Mouse (Mus musculus) liver, embryonic 11.5 days (tissue): ENCODE results near the gene Ikbke. TPM values are rescaled to one million over a fixed set of nuclear protein-coding genes. Genes with fewer than 3 reads are reported as not detected.

Experiments used
- ATAC-seq: fragments of 200-750 bp; cut with Nextera tagmentation; replicated peaks from 2 replicates; pipeline ENCODE4 v1.8.0; 2017; ENCODE audit warnings: moderate number of reproducible peaks, mild to moderate bottlenecking, moderate TSS enrichment, moderate library complexity; ENCODE audit not compliant: low FRiP score
- DNase-seq: peaks from one replicate; pipeline ENCODE4 v3.0.0-alpha.2; 2017; ENCODE audit warnings: low spot score
- H3K27ac ChIP-seq: fragments of 300-500 bp; sonication (generic); 2 replicates; pipeline ENCODE4 v1.5.1; 2014; ENCODE audit warnings: mild to moderate bottlenecking, low read depth, low read length, control low read depth
- H3K27me3 ChIP-seq: fragments of 300-500 bp; sonication (generic); replicated peaks from 2 replicates; pipeline ENCODE4 v1.6.1; 2014; ENCODE audit warnings: low read length, mixed read lengths; ENCODE audit not compliant: control insufficient read depth, insufficient read depth
- H3K36me3 ChIP-seq: fragments of 300-500 bp; sonication (generic); 2 replicates; pipeline ENCODE4 v1.6.1; 2014; ENCODE audit warnings: mild to moderate bottlenecking, low read length, moderate library complexity, mixed read lengths; ENCODE audit not compliant: control insufficient read depth, insufficient read depth
- H3K4me1 ChIP-seq: fragments of 300-500 bp; sonication (generic); replicated peaks from 2 replicates; pipeline ENCODE4 v1.6.1; 2014; ENCODE audit warnings: low read length, mixed read lengths; ENCODE audit not compliant: control insufficient read depth, insufficient read depth
- H3K4me2 ChIP-seq: fragments of 300-500 bp; sonication (generic); 2 replicates; pipeline ENCODE4 v1.6.1; 2014; ENCODE audit warnings: mild to moderate bottlenecking, control low read depth, moderate library complexity
- H3K4me3 ChIP-seq: fragments of 300-500 bp; sonication (generic); 2 replicates; pipeline ENCODE4 v1.5.1; 2014; ENCODE audit warnings: low read depth, low read length, control low read depth
- H3K9ac ChIP-seq: fragments of 300-500 bp; sonication (generic); 2 replicates; pipeline ENCODE4 v1.6.1; 2014; ENCODE audit warnings: low read depth, low read length, control low read depth
- H3K9me3 ChIP-seq: fragments of 300-500 bp; sonication (generic); 2 replicates; pipeline ENCODE4 v1.6.1; 2016; ENCODE audit warnings: low read length, inconsistent platforms, mixed read lengths; ENCODE audit not compliant: control insufficient read depth
- WGBS: fragments of 180-500 bp; shearing (Covaris S2); extraction: QIAGEN DNeasy Blood & Tissue Kit; methylation state at CpG from one replicate; pipeline ENCODE4 v1.1.7; 2014; 5-methylcytosine and 5-hydroxymethylcytosine counted together
- polyA plus RNA-seq: library from polyadenylated mRNA; unstranded; fragments of >200 nt; fragmentation: Nextera tagmentation; extraction: Ambion mirVana; gene quantifications from 2 replicates; pipeline ENCODE4 v1.2.1, GENCODE M21; 2014

Ikbke gene
- polyA plus RNA-seq, 1 experiment from 2014 or later = 3.9 TPM

DNA sequence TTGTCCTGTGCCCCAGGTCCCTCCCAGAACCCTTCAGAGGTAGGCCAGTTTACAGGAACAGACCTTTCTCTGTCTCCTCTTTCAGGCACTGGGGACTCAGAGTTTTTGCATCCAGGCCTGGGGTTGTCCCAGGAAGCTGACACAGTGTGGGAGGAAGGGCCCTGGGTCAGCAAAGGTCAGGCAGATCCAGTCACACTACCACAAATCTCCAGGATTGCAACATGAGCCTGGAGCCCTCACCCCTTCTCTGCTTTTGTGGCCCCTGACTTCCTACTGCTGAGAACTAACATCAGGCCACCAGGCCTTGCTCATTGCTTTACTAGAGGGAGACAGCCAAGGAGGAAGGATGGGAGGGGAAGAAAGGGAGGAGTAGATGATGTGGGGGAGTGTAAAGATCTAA lies 2.6 kb downstream of the Ikbke start:
- ATAC-seq (0 out of 2 replicates have a peak, but pooled peaks have one; percentile 37), DNase-seq (no peak)
- peak overlapping the region; percentile 13; the same call in 1 of the 2 replicates for H3K27ac ChIP-seq
- H3K4me2 ChIP-seq = peak overlapping the region; percentile 39
- H3K4me3 ChIP-seq = no peak overlapping the region
- H3K9me3 ChIP-seq = no peaks in the 10 kb centered on the region
- no peak overlapping the region for H3K9ac ChIP-seq
- peaks cover 7% of the 10 kb centered on the region; the same call in 1 of the 2 replicates for H3K4me1 ChIP-seq
- no peaks in the 10 kb centered on the region for H3K27me3 ChIP-seq
- no peaks in the 10 kb centered on the region for H3K36me3 ChIP-seq

DNA sequence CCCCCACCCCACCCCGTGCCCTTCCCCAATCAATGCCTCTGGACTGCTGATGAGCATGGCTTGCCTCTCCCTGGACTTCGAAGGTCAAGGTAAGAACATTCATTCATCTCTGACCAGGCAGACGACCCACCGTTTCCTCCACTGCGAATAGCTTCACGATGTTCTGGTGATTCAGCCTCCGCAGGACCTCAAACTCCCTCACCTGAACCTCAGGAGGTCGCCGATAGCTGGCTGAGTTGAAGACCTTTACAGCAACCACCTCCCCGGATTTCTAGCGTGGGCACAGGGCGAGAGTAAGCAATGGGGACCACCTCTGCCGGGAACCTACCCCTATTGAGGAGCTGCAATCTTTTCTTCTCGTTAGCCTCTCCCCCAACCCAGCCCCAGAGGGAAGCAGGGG lies 3.8 kb downstream of the Ikbke start:
- Histone ChIP-seq H3K4me3 (0 out of 2 replicates have a peak overlapping the region, but pooled peaks have one; percentile 10), H3K9ac (peak overlapping the region; percentile 1; the same call in 1 of the 2 replicates), H3K27me3 (no peaks in the 10 kb centered on the region), H3K4me1 (peaks cover 7% of the 10 kb centered on the region; the same call in 1 of the 2 replicates), H3K4me2 (peak overlapping the region; percentile 44), H3K36me3 (no peaks in the 10 kb centered on the region), H3K27ac (no peak overlapping the region), H3K9me3 (no peaks in the 10 kb centered on the region)
- no peak for ATAC-seq
- no peak for DNase-seq
- WGBS = 56% methylated on average over 14 of the region's 14 CpGs

DNA sequence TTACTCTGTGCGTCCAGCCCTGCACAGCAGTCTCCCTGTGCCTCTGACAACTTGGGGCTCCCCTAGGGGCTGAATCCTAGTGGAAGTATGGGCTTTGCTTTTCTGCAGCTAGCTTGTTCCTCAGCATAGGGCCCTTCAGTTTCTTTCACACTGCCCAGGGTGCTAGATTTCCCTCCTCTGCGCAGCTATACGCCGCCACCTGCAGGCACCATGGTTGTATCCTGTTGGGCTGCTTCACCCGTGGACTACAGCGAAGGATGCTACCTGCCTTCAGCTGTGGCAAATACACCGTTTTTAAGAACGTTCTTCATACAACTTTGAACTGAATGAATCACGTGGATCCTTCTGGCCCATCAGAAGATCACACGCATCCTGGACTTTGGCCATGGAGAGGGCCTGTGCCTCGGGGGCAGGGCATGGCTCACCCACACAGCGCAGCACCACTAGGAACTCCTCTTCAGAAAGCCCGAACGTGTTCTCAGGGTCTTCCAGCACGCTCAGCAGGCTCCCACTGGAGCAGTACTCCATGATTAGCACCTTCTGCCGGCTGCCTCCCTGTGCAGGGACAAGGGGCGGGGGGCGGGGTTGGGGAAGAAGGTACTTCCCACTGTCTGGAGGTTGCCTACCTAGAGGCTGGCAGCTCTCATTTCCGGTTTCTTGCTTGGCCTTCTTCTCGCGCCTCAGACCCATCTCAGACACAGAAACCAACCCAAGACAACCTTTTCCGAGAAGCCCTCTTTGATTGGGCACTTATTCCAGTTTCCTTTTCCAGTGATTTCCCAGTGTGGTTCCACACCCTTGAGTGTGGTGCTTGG lies 4.5 kb downstream of the Ikbke start:
- WGBS = 29% methylated on average over 22 of the region's 22 CpGs
- H3K36me3 ChIP-seq = no peaks in the 10 kb centered on the region
- no peaks in the 10 kb centered on the region for H3K9me3 ChIP-seq
- no peak overlapping the region for H3K9ac ChIP-seq
- H3K27me3 ChIP-seq = no peaks in the 10 kb centered on the region
- peak overlapping the region; percentile 48; the same call in 1 of the 2 replicates for H3K27ac ChIP-seq
- H3K4me2 ChIP-seq = peak overlapping the region; percentile 44
- ATAC-seq = peak; percentile 53
- no peak for DNase-seq
- no peak overlapping the region for H3K4me3 ChIP-seq
- peaks cover 7% of the 10 kb centered on the region; the same call in 1 of the 2 replicates for H3K4me1 ChIP-seq

DNA sequence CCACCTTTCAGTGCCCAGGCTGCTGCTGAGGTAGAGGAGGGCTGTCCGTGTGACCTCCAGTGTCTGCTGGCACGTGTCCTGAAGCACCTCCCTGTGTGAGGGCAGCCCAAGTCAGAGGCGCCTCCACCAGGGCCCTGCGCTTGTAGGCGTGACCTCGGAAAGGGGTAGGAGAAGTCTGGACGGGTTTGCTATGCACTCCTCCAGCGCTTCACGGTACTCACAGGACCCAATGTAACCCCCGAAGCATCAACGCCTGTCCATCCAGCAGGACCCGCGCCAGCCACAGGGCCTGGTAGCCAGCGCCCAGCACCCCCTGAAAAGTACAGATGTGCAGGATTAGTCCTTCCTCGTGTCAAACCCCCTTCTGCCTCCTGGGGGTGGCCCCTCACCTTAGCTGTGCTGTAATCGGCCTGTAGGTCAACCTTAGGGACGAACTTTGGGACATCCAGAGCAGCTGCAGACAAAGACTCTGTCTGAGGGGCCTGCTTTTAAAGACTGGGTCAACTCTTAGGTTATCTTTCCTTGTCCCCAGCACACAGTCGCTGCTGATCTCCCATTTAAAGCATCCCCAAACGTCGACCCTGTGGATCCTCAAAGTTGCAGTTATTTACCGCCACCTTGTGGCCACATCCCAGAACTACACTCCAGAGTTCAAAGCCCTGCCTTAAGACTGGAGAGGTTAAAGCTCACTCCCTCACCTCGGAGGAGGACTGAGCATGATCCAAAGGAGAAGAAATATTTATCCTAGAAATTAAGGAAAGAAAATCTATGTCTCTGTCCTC lies 9.4 kb downstream of the Ikbke start:
- H3K9ac ChIP-seq = no peak overlapping the region
- H3K9me3 ChIP-seq = no peaks in the 10 kb centered on the region
- DNase-seq (peak; percentile 53), ATAC-seq (0 out of 2 replicates have a peak, but pooled peaks have one; percentile 10)
- H3K4me3 ChIP-seq = no peak overlapping the region
- 33% methylated on average over 22 of the region's 22 CpGs for WGBS
- H3K4me1 ChIP-seq = no peaks in the 10 kb centered on the region
- H3K36me3 ChIP-seq = no peaks in the 10 kb centered on the region
- H3K27me3 ChIP-seq = peaks cover 5% of the 10 kb centered on the region; the same call in 1 of the 2 replicates
- H3K4me2 ChIP-seq = no peak overlapping the region
- H3K27ac ChIP-seq = no peak overlapping the region

DNA sequence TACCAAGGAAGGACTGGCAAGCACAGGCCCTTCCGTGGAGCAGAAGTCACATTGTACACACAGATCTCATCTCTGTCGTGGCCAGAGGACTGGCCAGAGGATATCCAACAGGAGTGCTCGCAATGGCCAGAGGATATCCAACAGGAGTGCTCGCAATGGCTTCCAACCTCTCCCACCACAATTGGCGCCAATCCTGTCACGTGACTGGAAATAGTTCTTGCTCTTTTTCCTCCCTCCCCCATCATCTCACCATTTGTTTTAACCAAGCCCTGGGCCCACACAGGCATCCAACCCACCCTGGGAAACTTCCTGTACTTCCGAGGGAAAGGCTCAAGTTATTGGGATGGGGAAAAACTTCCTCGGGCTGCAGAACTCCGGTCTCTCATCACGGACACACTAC lies 10.6 kb downstream of the Ikbke start:
- Histone ChIP-seq H3K4me1 (no peaks in the 10 kb centered on the region), H3K9me3 (no peaks in the 10 kb centered on the region), H3K4me2 (no peak overlapping the region), H3K4me3 (no peak overlapping the region), H3K27ac (no peak overlapping the region), H3K36me3 (no peaks in the 10 kb centered on the region), H3K27me3 (peaks cover 5% of the 10 kb centered on the region; the same call in 1 of the 2 replicates), H3K9ac (no peak overlapping the region)
- ATAC-seq (no peak), DNase-seq (no peak)
- 79% methylated on average over 10 of the region's 10 CpGs for WGBS

DNA sequence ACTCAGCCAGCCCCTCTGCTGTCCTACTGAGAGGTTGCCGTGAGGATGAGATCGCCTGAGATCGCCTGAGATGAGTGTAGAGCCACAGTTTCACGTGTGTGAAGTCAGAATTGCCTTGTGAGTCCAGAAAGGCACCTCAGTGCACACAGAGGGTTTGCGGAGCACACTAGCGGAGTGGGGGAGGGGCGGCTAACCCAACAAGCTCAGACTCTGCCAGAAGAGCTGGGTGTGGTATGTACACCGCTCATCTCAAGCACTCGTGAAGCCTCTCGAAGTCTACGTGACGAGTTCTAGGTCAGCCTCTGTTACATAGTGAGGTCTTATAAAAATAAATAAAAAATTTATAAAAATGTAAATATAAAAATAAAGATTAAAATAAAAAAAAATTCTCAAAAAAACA lies 15.5 kb downstream of the Ikbke start:
- no peak for DNase-seq
- Histone ChIP-seq H3K9me3 (no peaks in the 10 kb centered on the region), H3K4me3 (no peak overlapping the region), H3K27ac (no peak overlapping the region), H3K9ac (no peak overlapping the region), H3K4me2 (no peak overlapping the region), H3K27me3 (peaks cover 2% of the 10 kb centered on the region; the same call in 1 of the 2 replicates), H3K36me3 (no peaks in the 10 kb centered on the region), H3K4me1 (no peaks in the 10 kb centered on the region)
- no peak for ATAC-seq
- WGBS = 67% methylated on average over 12 of the region's 12 CpGs

DNA sequence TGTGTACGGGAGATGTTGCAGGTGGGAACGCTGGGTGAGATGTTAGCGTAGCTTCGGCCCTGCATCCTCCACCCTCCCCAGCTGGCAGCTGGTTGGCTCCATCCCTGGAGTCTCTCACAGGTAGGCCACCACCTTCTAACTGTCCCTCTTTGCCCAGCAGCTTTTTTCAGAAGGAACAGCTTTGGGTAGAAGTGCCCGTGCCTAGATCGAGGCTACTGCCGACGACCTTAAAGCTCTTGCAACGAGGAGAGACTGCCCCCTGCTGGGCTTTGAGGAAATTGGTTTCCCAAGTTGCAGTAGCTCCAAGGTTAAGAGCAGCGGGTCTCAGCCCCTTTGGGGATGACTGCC lies 19.1 kb downstream of the Ikbke start:
- Histone ChIP-seq H3K27ac (no peak overlapping the region), H3K27me3 (peaks cover 2% of the 10 kb centered on the region), H3K4me3 (no peak overlapping the region), H3K4me1 (no peaks in the 10 kb centered on the region), H3K4me2 (no peak overlapping the region), H3K9me3 (no peaks in the 10 kb centered on the region), H3K9ac (no peak overlapping the region), H3K36me3 (no peaks in the 10 kb centered on the region)
- ATAC-seq (no peak), DNase-seq (peak; percentile 66)
- 30% methylated on average over 10 of the region's 10 CpGs for WGBS

DNA sequence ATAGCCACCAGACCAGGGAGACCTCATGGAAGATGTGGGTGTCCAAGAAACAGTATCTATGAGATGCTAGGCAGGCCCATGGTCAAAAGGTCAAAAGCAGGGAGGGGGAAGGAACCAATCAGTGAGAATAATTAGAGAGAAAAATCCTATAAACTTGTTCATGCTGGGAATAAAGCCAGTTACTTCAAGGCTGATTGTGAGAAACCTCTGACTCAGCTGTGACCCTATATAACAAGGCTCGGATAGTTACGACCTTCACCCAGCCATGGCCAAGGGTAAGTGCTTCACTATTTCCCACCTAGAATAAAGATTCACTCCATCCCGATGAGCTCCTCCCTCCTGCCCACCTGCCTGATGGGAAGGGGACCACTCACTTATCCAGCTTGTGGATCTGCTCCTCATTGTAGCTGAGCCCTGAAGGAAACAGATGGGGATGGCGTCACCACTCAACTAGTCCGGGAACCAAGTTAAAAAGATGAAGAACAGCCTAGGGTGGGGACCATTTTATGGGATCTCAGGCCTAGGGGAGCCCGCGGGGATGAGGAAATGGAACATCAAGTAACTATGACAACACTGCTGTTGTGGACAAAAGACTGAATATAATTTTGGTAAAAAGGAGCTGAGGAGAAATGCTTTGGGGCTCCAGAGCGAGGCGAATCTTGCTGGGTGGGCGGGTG lies 19.6 kb downstream of the Ikbke start:
- ATAC-seq (no peak), DNase-seq (no peak)
- Histone ChIP-seq H3K27ac (no peak overlapping the region), H3K4me3 (no peak overlapping the region), H3K27me3 (peaks cover 2% of the 10 kb centered on the region), H3K9ac (no peak overlapping the region), H3K4me2 (no peak overlapping the region), H3K4me1 (no peaks in the 10 kb centered on the region), H3K9me3 (no peaks in the 10 kb centered on the region), H3K36me3 (no peaks in the 10 kb centered on the region)
- WGBS = 62% methylated on average over 10 of the region's 10 CpGs
